Mouse (Mus musculus) liver, adult (tissue): ENCODE data around the gene Aacs.

Experiments used
- GATA4 ChIP-seq: IDR thresholded peaks from 2 replicates; pipeline ENCODE4 v1.6.1; 2014; ENCODE audit warnings: mild to moderate bottlenecking, low read length; ENCODE audit not compliant: insufficient replicate concordance

The Aacs gene

GRCm38 (mm10) chr5:125456100-125456499 is 19.5 kb upstream of the Aacs start:
- no peak for TF ChIP-seq GATA4

DNA sequence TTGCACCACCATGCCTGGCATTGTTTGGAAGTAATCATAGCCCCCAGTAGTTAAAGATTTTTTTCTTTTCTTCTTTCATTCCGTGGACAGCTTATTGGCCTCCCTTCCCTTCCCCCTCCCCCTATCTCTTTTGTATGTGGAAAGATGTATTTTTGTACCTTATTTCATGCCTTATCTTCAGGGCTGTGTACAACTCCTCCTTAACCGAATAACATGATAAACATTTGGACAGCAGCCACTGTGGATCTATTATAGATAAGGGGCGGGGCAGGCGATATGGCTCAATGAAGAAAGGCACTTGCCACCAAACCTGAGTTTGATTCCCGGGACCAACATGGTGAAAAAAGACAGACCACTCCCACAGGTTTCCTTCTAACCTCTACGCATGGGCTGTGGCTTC is 18.1 kb upstream of the Aacs start:
- no peak for TF ChIP-seq GATA4

DNA sequence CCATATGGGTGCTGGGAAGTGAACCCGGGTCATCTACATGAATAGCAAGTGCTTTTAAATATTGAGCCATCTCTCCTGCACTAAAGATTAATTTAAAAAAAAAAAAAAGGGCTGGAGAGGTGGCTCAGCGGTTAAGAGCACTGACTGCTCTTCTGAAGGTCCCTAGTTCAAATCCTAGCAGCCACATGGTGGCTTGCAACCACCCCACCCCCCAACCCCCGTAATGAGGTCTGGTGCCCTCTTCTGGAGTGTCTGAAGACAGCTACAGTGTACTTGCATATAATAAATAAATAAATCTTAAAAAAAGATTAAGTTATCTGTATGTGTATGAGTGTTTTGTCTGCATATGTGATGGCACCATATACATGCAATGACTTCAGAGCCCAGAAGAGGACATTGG is 15.0 kb upstream of the Aacs start:
- no peak for TF ChIP-seq GATA4

DNA sequence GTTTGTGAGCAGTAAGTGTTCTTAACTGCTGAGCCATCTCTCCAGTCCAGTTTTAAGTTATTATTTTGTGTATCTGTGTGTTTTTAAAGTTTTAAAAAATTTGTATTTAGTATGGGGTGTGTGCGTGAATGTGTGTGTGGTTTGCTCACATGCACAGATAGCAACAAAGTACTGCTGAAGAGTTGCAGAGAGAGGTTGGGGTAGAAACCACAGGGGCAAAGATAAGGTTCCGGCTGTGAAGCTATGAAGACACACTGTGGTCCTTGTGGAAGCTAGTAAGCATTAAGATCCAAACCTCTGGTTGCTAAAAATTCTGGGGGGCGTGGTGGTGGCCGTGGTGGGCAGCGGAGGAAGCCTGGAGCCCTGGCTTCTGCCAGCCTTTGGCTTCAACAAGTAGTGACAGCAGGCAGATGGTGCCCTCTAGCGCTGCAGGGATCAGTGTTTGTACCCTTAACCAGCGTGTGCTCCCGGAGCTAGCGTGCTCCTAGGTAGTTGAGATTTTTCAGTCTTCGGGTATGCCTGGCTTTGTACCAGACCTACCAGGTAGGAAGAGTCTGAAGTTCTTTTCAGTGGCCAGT is 13.7 kb upstream of the Aacs start:
- TF ChIP-seq GATA4 = no peak

DNA sequence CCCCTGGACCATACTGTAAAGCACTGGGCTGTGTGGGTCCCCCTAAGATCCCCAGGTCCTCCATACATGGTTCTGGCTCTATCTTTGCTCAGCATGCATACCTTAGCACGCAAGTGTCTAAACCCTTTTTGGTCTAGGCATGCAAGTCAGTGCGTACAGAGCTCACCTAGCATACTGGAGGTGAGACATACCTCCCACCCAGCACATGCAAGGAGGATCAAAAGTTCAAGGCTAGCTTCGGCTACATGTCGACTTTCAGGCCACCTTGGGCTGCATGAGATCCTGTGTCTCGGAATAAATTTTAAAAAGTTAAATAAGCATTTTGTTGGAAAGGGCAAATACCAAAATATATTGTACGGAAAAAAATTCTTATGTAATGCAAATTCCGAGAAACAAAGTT is 10.4 kb upstream of the Aacs start:
- no peak for TF ChIP-seq GATA4

- peak; percentile 66; the same call in 1 of the 2 replicates for TF ChIP-seq GATA4
Measured at GRCm38 (mm10) chr5:125465701-125466106, 9.9 kb upstream of the Aacs start.

DNA sequence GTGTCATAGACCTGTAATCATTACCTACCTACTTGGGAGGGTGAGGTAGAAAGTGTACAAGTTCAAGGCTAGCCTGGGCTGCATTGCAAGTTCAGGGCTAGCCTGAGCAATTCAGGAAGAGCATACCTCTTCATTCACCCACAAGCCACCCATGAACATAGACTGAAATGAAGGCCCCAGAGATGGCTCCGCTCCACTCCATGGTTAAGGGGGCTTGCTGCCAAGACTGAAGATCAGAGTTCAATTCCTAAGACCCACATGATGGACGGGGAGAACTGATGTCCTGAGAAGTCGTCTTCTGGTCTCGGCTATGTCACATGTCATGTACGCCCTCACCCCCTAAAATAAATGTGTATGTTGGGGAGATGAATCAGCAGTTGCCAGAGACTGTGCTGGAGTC is 9.1 kb upstream of the Aacs start:
- no peak for TF ChIP-seq GATA4

- no peak for TF ChIP-seq GATA4
Measured at GRCm38 (mm10) chr5:125467261-125467660, 8.4 kb upstream of the Aacs start.

- no peak for TF ChIP-seq GATA4
Measured at GRCm38 (mm10) chr5:125470713-125471112, 4.9 kb upstream of the Aacs start.

GRCm38 (mm10) chr5:125472796-125473475 is 2.7 kb upstream of the Aacs start:
- TF ChIP-seq GATA4 = no peak

DNA sequence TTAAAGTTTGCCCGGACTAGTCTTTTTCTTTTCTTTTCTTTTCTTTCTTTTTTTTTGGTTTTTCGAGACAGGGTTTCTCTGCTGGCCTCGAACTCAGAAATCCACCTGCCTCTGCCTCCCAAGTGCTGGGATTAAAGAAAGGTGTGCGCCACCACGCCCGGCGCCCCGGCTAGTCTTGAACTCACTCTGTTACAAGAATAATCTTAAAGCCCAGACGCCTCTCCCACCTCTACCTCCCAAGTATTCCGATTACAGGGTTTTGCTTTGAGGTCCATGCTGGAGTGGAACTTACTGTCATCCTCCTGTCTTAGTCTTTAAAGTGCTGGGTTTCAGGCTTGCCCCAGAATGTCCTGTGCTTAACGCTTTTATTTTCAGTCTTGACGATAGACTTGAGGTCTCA is 584 bp upstream of the Aacs start:
- TF ChIP-seq GATA4 = no peak

GRCm38 (mm10) chr5:125476286-125476625 is 642 bp downstream of the Aacs start:
- no peak for TF ChIP-seq GATA4

DNA sequence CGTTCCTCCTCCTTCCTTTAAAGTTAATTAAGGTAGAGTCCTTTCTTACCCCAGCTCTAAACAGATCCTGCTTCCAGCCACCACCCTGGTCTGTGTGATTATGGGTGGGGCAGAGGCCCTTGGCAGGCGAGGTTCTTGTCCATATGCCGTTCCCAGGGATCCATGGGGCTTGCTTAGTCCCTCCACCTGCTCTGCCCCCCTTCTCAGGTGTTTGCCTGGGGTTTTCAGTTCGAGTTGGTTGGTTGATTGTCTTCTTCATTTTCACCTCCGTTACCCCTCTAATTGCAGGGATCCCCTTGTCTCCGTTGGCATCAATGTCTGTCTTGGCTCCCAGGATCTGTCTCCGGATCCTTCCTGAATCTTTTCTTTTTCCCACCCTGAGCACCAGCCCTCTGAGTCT is 1.2 kb downstream of the Aacs start:
- no peak for TF ChIP-seq GATA4

- TF ChIP-seq GATA4 = no peak
Measured at GRCm38 (mm10) chr5:125477533-125477932, 1.9 kb downstream of the Aacs start.

DNA sequence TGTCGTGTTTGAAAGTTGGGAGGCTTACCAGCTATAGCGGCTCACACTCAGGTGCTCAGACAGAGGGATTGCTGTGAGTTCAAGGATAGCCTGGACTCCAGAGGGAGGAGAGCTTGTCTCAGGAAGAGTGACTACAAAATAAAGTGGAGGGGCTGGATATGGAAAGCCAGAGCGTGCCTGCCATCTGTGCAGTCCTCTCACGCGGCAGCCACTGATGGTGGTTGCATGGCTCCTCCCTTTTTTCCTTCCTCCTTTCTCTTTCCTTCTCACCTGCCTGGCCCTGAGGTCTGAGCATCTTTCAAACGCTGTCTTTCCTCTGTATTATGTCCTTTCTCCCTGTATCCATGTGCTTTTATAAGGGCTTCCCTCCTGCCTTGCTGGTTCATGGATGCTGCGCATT is 2.4 kb downstream of the Aacs start:
- no peak for TF ChIP-seq GATA4

DNA sequence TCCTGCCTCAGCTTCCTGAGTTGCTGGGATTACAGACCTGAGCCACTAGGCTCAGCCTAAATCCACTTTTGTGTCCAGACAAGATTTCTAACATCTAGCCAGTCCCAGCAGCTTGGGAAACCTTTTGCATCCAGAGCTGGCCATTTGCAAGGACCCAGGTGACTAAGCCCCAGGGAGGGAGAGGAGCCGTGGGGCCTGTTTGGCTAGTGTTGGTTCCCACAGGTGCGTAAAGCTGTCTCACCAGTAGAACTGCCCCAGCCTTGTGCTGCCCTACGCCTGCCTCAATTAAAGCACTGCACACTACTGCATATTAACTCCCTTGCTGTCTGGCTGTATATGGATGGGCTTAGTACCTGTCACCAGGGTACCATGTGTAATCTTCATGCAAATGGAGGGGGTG is 3.8 kb downstream of the Aacs start:
- no peak for TF ChIP-seq GATA4
